Mouse (Mus musculus) testis, adult 2 months (tissue): Measurements from ENCODE around the gene Pms2.

Experiments used
- CTCF ChIP-seq: fragments of 200-500 bp; IDR thresholded peaks from 2 replicates; pipeline ENCODE4 v1.5.1; 2012; ENCODE audit warnings: low read depth, mild to moderate bottlenecking, inconsistent platforms, low read length, moderate library complexity; ENCODE audit not compliant: control insufficient read depth, insufficient read depth, insufficient replicate concordance
- POLR2A ChIP-seq: fragments of 200-500 bp; IDR thresholded peaks from 2 replicates; pipeline ENCODE4 v1.6.1; 2012; ENCODE audit warnings: low read depth, mild to moderate bottlenecking, inconsistent platforms, low read length, moderate library complexity; ENCODE audit not compliant: control insufficient read depth

- TF ChIP-seq CTCF (no peak), POLR2A (no peak)
Measured at GRCm38 (mm10) chr5:143924781-143925452, 15.2 kb downstream of the Pms2 start.
